In genomic region chr2:131982546-131983196, GRCm38 (mm10) we compare ENCODE assay signal across 8 mouse cellular contexts. TPM values are rescaled to one million over a fixed set of nuclear protein-coding genes. Genes with fewer than 3 reads are reported as not detected.
DNase-seq lines count a peak whose midpoint lies in the region; ATAC-seq and TF ChIP-seq lines count a peak whose summit lies in the region.

No protein-coding gene starts in this region.

- no peaks in the 10 kb centered on the region for H3K36me3 ChIP-seq in CH12.LX (replicated peaks in 1 of 2; ENCODE audit: control insufficient read depth in 1 of 2, insufficient read depth in 1 of 2, low read length in 1 of 2)
- no peaks in the 10 kb centered on the region for H3K36me3 ChIP-seq in liver, postnatal 0 days (replicated peaks; ENCODE audit: insufficient read depth, low read length)
- H3K36me3 ChIP-seq in neural tube, embryonic 15.5 days = no peaks in the 10 kb centered on the region

- no peak overlapping the region for H3K4me3 ChIP-seq in CH12.LX (replicated peaks in 1 of 3; ENCODE audit: low read depth in 2 of 3, low read length in 2 of 3, poor library complexity in 1 of 3)
- no peak overlapping the region for H3K4me3 ChIP-seq in liver, postnatal 0 days (ENCODE audit: low read depth, low read length)
- H3K4me3 ChIP-seq in neural tube, embryonic 15.5 days (replicated peaks) = no peak overlapping the region

- H3K9me3 ChIP-seq in CH12.LX (replicated peaks; ENCODE audit: low read length) = peaks cover 7% of the 10 kb centered on the region
- H3K9me3 ChIP-seq in liver, postnatal 0 days (ENCODE audit: low read length) = no peaks in the 10 kb centered on the region
- H3K9me3 ChIP-seq in neural tube, embryonic 15.5 days (replicated peaks) = no peaks in the 10 kb centered on the region

- TF ChIP-seq RAD21 in CH12.LX (IDR thresholded peaks at IDR 0.05; ENCODE audit: low read depth, low read length) = peak; percentile 99

- DNase-seq in CH12.LX (ENCODE audit: extremely low read depth) = peak; percentile 81
- peak; percentile 77 for DNase-seq in ZHBTc4 (ENCODE audit: low read depth, low spot score)
- DNase-seq in kidney, adult 9 months = peak; percentile 67
- DNase-seq in liver, postnatal 0 days = peak; percentile 60
- no peak for DNase-seq in ovary, postnatal 10 days (ENCODE audit: low spot score)

- TF ChIP-seq CTCF in CH12.LX (conservative IDR thresholded peaks at IDR 0.05 in 1 of 2, IDR thresholded peaks at IDR 0.05 in 1 of 2; ENCODE audit: low read depth in 2 of 2, low read length in 2 of 2) = peak; percentile 64 to 98
- peak; percentile 96 for TF ChIP-seq CTCF in liver, postnatal 0 days (IDR thresholded peaks at IDR 0.05; ENCODE audit: low read depth)

- no peak overlapping the region for H3K9ac ChIP-seq in CH12.LX (ENCODE audit: insufficient read depth, low read depth)
- no peak overlapping the region for H3K9ac ChIP-seq in liver, postnatal 0 days (replicated peaks)
- no peak overlapping the region for H3K9ac ChIP-seq in neural tube, embryonic 15.5 days (replicated peaks)

- H3K4me1 ChIP-seq in CH12.LX (ENCODE audit: control insufficient read depth in 1 of 2, insufficient read depth in 2 of 2) = peaks cover 2 to 34% of the 10 kb centered on the region in 2 experiments
- no peaks in the 10 kb centered on the region for H3K4me1 ChIP-seq in liver, postnatal 0 days (ENCODE audit: insufficient read depth)
- 0 out of 2 replicates have a peak, but pooled peaks cover 3% of the 10 kb centered on the region for H3K4me1 ChIP-seq in neural tube, embryonic 15.5 days

- peak; percentile 92 for ATAC-seq in common myeloid progenitor, adult 5-6 weeks (replicated peaks; ENCODE audit: low read depth, poor library complexity, severe bottlenecking)
- ATAC-seq in granulocyte monocyte progenitor cell, adult 5-6 weeks (replicated peaks; ENCODE audit: poor library complexity, severe bottlenecking) = peak; percentile 81
- ATAC-seq in liver, postnatal 0 days = peak; percentile 64
- peak; percentile 91 for ATAC-seq in neural tube, embryonic 15.5 days (ENCODE audit: low FRiP score)

- WGBS in liver, postnatal 0 days (ENCODE audit: insufficient replicate concordance) = 11% methylated on average over 6 of the region's 6 CpGs
- WGBS in neural tube, embryonic 15.5 days = 16% methylated on average over 6 of the region's 6 CpGs

- no peak overlapping the region for H3K27ac ChIP-seq in CH12.LX (ENCODE audit: insufficient read depth, low read depth)
- no peak overlapping the region for H3K27ac ChIP-seq in liver, postnatal 0 days (ENCODE audit: low read depth)
- H3K27ac ChIP-seq in neural tube, embryonic 15.5 days (replicated peaks) = no peak overlapping the region

- TF ChIP-seq POLR2A in CH12.LX (IDR thresholded peaks at IDR 0.05; ENCODE audit: low read depth, low read length) = no peak

- no peaks in the 10 kb centered on the region for H3K27me3 ChIP-seq in CH12.LX (replicated peaks)
- H3K27me3 ChIP-seq in liver, postnatal 0 days (ENCODE audit: insufficient read depth, low read length) = no peaks in the 10 kb centered on the region
- H3K27me3 ChIP-seq in neural tube, embryonic 15.5 days (replicated peaks) = no peaks in the 10 kb centered on the region; the same call in 1 of the 2 replicates

- H3K79me2 ChIP-seq in CH12.LX (replicated peaks; ENCODE audit: control insufficient read depth, extremely low read depth, insufficient read depth, poor library complexity, severe bottlenecking) = no peaks in the 10 kb centered on the region

- dilution Hi-C loops in CH12.LX (cut with MboI; ENCODE audit: extremely low pct_ligation_motif_present, extremely low pct_unique_long_range_greater_than_20kb, low sequenced_read_pairs) = no loop called here

- TF ChIP-seq EP300 in CH12.LX (IDR thresholded peaks at IDR 0.05; ENCODE audit: low read length) = no peak
- no peak for TF ChIP-seq EP300 in liver, postnatal 0 days (IDR thresholded peaks at IDR 0.05; ENCODE audit: low read depth)

- H3K4me2 ChIP-seq in CH12.LX (ENCODE audit: insufficient read depth, low read depth, poor library complexity, severe bottlenecking) = no peak overlapping the region
- no peak overlapping the region for H3K4me2 ChIP-seq in liver, postnatal 0 days (ENCODE audit: low read depth, low read length)
- no peak overlapping the region for H3K4me2 ChIP-seq in neural tube, embryonic 15.5 days

- in situ Hi-C loops in CH12.LX (cut with MboI; ENCODE audit: low pct_ligation_motif_present, low pct_unique_long_range_greater_than_20kb, low sequenced_read_pairs) = loop anchor here (5.0 to 10.0 kb wide), 2 partner anchors 150 to 262 kb away; partner anchors contain the start of gene Tmem230

TF ChIP-seq in CH12.LX, 34 proteins besides CTCF, POLR2A, EP300 and RAD21:
- TF ChIP-seq GABPA (IDR thresholded peaks at IDR 0.05; ENCODE audit: insufficient replicate concordance, low read depth, low read length) = no peak
- TF ChIP-seq SMC3 (IDR thresholded peaks at IDR 0.05; ENCODE audit: low read depth, low read length) = peak; percentile 99
- TF ChIP-seq ZKSCAN1 (IDR thresholded peaks at IDR 0.05; ENCODE audit: borderline replicate concordance, low read depth, low read length) = no peak
- peak; percentile 23; the same call in 1 of the 2 replicates for TF ChIP-seq NELFE (IDR thresholded peaks at IDR 0.05; ENCODE audit: low read depth, low read length)
- peak; percentile 58 for TF ChIP-seq SIN3A (IDR thresholded peaks at IDR 0.05; ENCODE audit: low read length)
- TF ChIP-seq ZC3H11A (IDR thresholded peaks at IDR 0.05; ENCODE audit: low read depth, low read length) = peak; percentile 93
- TF ChIP-seq TCF12 (IDR thresholded peaks at IDR 0.05; ENCODE audit: low read depth, low read length) = no peak
- peak; percentile 58; the same call in 1 of the 2 replicates for TF ChIP-seq MYC (IDR thresholded peaks at IDR 0.05; ENCODE audit: low read depth, low read length)
- TF ChIP-seq IRF4 (IDR thresholded peaks at IDR 0.05; ENCODE audit: low read depth, low read length) = peak; percentile 56; the same call in 1 of the 2 replicates
- TF ChIP-seq JUND (conservative IDR thresholded peaks at IDR 0.05; ENCODE audit: low read depth, low read length) = no peak
- TF ChIP-seq POLR2AphosphoS2 (IDR thresholded peaks at IDR 0.05; ENCODE audit: low read depth, low read length) = no peak
- no peak for TF ChIP-seq HCFC1 (IDR thresholded peaks at IDR 0.05; ENCODE audit: low read depth, low read length)

RNA-seq across cellular contexts. Expression of gene Prnd, which starts 32.0 kb away (rescaled TPM):
- 0.76 and 1.0 TPM in 2 replicates for total RNA-seq in CH12.LX (2012; rRNA removed)
- total RNA-seq in CH12.LX (2014; rRNA removed) = 4.7 and 5.6 TPM in 2 replicates
- 11.4 and 12.8 TPM in 2 replicates for polyA plus RNA-seq in CH12.LX (2012; ENCODE audit: insufficient read length, low read depth)
- total RNA-seq in common myeloid progenitor, adult 5-6 weeks (2017) = not detected in 2 replicates
- not detected in 2 replicates for total RNA-seq in granulocyte monocyte progenitor cell, adult 5-6 weeks (2014; fragmentation: Nextera tagmentation)
- total RNA-seq in granulocyte monocyte progenitor cell, adult 5-6 weeks (2017) = not detected in 2 replicates
- polyA plus RNA-seq in liver, postnatal 0 days (2015; fragmentation: Nextera tagmentation; extraction: Ambion mirVana) = 0.40 and 0.47 TPM in 2 replicates
- 9.5 and 15.1 TPM in 2 replicates for polyA plus RNA-seq in neural tube, embryonic 15.5 days (2015; fragmentation: Nextera tagmentation; extraction: Ambion mirVana)

RNA-seq across cellular contexts. Expression of gene Rassf2, which starts 47.4 kb away (rescaled TPM):
- total RNA-seq in CH12.LX (2012; rRNA removed) (44.4 and 45.3 TPM in 2 replicates), CH12.LX (2014; rRNA removed) (30.2 and 33.8 TPM in 2 replicates)
- polyA plus RNA-seq in CH12.LX (2012; ENCODE audit: insufficient read length, low read depth) = 60.4 and 61.5 TPM in 2 replicates
- 48.4 and 49.3 TPM in 2 replicates for total RNA-seq in common myeloid progenitor, adult 5-6 weeks (2017)
- 43.5 and 54.8 TPM in 2 replicates for total RNA-seq in granulocyte monocyte progenitor cell, adult 5-6 weeks (2014; fragmentation: Nextera tagmentation)
- 57.9 and 76.3 TPM in 2 replicates for total RNA-seq in granulocyte monocyte progenitor cell, adult 5-6 weeks (2017)
- 1.9 and 3.0 TPM in 2 replicates for polyA plus RNA-seq in liver, postnatal 0 days (2015; fragmentation: Nextera tagmentation; extraction: Ambion mirVana)
- 21.6 and 22.5 TPM in 2 replicates for polyA plus RNA-seq in neural tube, embryonic 15.5 days (2015; fragmentation: Nextera tagmentation; extraction: Ambion mirVana)
